Mouse (Mus musculus) layer of hippocampus, adult 2 months (tissue): Measurements from ENCODE around the gene Dmgdh. TPM values are rescaled to one million over a fixed set of nuclear protein-coding genes. Genes with fewer than 3 reads are reported as not detected.

Experiments
- DNase-seq, 2 experiments: peaks; one replicate each; pipeline ENCODE4 v3.0.0; 2022; ENCODE audit warnings: low spot score in 2 of 2
- H3K27ac ChIP-seq: fragments of 200-600 bp; 2 replicates; pipeline ENCODE4 v1.8.1; 2022
- H3K4me3 ChIP-seq: fragments of 200-600 bp; 2 replicates; pipeline ENCODE4 v1.8.1; 2022; ENCODE audit warnings: mild to moderate bottlenecking
- CTCF ChIP-seq: fragments of 200-600 bp; conservative IDR thresholded peaks from 2 replicates; pipeline ENCODE4 v1.8.1; 2022; ENCODE audit warnings: antibody characterized with exemption, mild to moderate bottlenecking, moderate library complexity
- total RNA-seq, 2 experiments: library from RNA; stranded (reverse); gene quantifications; 2 replicates each; pipeline ENCODE4 v1.2.3; 2021

The Dmgdh gene
- total RNA-seq, 2 experiments from 2014 or later: 0.12 to 0.28 TPM

DNA sequence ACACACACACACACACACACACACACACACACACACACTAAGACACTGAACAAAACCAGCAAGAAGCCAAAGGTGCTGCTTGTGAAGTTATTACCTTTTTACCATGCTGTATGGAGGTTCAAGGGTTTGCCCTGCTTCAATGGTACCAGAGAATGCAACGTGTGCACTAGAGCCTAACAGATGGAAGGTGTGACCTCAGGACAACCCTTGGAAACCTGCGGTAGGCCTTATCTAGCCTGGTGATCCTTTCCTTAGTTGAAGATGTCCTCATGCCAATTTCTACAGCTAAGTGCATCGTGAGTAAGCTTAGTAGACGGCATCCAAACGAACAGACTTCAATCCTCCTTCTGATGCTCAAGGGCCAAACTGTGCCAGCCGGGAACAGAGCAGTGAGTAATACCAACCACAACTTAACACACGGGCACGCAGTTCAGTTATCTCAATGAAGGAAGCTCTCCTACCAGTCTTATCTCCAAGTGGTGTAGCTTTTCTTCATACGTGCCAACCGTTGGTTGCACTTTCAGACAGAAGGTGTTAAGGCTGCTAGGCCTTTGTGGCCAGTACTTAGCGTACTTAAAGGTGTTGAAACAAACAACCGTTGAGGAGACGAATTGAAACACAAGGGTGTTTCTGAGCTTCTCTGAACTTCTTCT lies 90.2 kb downstream of the Dmgdh start:
- H3K27ac ChIP-seq: no peak overlapping the region
- no peak for DNase-seq
- no peak for TF ChIP-seq CTCF
- no peak overlapping the region for H3K4me3 ChIP-seq

DNA sequence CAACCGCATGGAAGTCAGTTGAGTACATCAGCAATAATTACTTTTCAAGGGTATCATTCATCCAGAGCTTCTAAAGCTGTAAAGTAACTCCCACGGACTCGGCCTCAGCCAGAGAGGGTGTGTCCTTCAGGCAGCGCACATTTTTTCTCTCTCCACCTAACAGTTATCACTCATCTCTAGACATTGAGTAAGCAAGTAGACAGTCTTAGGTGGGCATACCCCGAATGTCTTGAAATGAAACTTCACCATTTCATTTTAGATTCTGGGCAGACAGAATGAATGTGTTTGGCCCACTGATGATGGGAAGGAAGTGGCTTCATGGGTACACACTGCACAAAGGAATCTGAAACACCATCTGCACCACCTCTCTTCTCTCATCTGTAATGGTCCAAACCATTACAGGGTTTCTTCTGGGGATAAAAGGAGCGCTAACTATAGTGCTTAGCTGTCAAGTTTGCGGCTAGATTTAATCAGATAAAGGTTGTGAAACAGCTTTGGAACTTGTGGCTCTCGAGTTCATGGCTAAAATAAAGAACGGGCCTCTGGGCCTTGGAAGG lies 96.9 kb downstream of the Dmgdh start:
- H3K4me3 ChIP-seq: peak overlapping the region; percentile 92
- peak overlapping the region; percentile 99 for H3K27ac ChIP-seq
- no peak for DNase-seq
- no peak for TF ChIP-seq CTCF

DNA sequence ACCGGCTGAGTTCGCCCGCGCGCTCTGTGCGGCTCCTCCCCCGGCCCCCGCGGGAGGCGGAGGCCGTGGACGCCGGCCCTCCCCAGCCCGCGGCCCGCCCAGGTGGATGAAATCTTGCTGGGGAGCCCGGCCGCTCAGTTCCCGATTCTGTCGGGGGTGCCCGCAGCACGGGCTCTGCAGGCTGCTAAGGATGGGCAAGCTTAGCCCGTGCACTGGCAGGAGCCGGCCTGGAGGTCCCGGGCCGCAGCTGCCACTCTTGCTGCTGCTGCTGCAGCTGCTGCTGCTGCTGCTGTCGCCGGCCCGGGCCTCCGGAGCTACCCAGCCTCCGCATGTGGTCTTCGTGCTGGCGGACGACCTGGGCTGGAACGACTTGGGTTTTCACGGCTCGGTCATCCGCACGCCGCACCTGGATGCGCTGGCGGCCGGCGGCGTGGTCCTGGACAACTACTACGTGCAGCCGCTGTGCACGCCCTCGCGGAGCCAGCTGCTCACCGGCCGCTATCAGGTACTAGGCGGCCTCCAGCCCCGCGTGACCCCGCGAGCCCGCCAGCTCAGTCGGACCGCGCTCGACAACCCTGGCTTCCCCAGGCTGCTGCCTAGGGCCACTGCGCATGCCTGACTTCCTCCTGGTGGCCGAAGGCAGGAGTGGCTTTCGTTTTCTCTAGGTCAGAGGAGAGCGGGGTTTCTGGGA lies 97.5 kb downstream of the Dmgdh start, which contains the start of gene Arsb:
Gene Arsb, plus strand, starts transcription at position 43 of the 691 bp plus-strand sequence.
- peak; percentile 70 to 75 for DNase-seq
- Histone ChIP-seq H3K27ac (peak within 1 kb of the TSS; percentile 99), H3K4me3 (peak within 1 kb of the TSS; percentile 92)
- peak; percentile 84 for TF ChIP-seq CTCF

DNA sequence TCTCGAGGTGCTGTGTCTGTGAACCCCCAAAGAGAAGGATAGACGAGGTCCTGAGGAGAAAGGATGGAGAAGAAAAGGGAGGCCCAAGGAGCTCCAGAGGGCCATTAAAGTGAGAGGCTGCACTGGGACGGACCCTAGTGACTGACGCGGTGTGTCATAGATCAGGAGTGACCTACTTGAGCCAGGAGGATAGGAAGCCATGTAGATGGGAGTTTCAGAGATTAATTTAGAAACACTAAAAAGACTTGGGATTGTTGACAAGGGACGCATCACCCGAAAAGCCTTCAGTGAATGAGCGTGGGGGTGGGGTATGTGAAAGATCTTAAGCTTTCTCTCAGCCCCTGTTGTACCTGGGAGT lies 98.0 kb downstream of the Dmgdh start:
- no peak; the same call in 1 of the 2 replicates for TF ChIP-seq CTCF
- H3K27ac ChIP-seq: peak overlapping the region; percentile 99
- DNase-seq: no peak
- H3K4me3 ChIP-seq: peak overlapping the region; percentile 92

DNA sequence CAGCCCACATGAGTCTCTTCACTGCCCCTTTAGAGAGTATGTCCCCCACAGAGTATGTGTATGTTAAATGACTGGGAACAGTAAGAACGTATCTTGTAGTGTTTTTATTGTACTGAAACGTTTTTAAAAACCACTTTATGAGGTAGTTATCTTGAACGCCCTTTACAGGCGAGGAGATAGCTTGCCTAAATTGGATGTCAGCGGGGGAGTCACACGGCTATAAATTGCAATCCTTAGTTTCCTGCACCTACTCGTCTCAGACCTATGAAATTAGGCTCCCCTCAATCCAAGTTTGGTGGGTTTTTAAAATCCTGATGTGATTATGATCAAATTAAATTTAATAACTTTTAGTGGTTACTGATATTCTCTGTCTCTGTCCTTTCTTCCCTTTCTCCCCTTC lies 98.6 kb downstream of the Dmgdh start:
- Histone ChIP-seq H3K4me3 (peak overlapping the region; percentile 92), H3K27ac (peak overlapping the region; percentile 99)
- DNase-seq: no peak
- no peak for TF ChIP-seq CTCF

DNA sequence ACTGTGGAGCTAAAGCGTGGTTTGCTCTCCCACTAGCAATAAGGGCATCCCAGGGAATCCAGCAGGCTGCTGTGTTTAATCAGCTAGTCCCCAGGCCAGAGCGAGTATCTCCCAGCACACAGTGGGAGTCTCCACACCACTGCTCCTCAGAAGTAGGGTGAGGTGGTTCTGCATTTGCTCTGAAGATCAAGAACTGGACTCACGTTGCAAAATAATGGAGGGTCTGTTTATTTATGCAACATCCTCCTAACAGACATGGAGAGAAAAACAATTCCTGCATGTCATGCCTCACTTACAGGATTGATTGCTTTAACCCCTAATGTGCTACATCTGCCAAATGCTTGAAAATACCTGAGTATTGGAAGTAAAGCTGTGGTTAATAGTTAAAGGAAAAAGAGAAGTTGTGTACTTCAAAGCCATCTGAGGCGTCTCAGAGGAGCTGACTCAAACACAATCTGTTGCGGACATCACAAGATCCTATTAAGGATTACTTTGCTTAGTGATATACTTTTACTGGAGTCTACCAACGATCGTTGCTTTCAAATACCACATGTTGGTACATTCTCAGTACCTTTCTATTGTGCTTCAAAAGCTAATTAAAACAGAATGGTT lies 99.6 kb downstream of the Dmgdh start:
- no peak for DNase-seq
- H3K4me3 ChIP-seq: peak overlapping the region; percentile 45
- H3K27ac ChIP-seq: peak overlapping the region; percentile 80

DNA sequence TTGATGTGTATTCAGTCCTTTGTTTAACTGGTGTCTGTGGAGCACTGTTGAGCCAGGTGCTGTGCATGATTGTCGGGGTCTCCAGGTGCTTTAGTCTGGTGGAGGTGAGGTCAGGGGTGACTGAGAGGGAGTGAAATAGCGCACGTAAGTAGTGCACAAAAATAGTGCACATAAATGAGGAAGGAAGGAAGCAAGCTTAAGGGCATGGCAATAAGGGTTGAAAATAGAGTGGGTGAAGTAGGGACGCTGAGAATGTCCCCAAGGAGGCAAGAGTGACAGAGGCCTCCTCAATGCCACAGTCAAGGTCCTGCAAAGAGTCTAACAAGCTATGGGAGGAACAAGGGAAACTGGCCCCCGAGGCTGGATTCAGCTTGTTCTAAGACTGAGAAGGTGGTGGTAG lies 108.6 kb downstream of the Dmgdh start:
- no peak for TF ChIP-seq CTCF
- Histone ChIP-seq H3K4me3 (no peak overlapping the region), H3K27ac (peak overlapping the region; percentile 36; the same call in 1 of the 2 replicates)
- no peak for DNase-seq

More for the DNA sequence above, 99.6 kb downstream of the Dmgdh start:
- no peak for TF ChIP-seq CTCF

DNA sequence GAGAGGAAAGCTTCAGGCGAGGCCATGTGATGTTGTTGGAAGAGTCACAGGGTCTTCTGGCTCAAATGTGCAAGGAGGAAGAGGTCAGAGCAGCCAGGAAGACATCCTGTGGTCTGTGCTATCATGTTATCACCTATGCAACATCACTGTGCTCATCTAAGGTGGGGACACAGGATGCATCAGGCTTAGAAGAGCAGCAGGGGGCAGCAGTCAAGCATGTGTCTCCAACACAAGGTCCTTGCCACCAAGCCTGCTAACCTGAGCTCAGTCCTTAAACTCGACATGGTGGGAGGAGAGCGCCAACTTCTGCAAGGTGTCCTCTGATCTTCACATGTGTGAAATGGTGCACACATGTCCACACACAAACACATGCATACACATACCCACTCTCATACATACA lies 111.1 kb downstream of the Dmgdh start:
- no peak for DNase-seq
- TF ChIP-seq CTCF: peak; percentile 68
- H3K27ac ChIP-seq: peak overlapping the region; percentile 86
- H3K4me3 ChIP-seq: no peak overlapping the region

DNA sequence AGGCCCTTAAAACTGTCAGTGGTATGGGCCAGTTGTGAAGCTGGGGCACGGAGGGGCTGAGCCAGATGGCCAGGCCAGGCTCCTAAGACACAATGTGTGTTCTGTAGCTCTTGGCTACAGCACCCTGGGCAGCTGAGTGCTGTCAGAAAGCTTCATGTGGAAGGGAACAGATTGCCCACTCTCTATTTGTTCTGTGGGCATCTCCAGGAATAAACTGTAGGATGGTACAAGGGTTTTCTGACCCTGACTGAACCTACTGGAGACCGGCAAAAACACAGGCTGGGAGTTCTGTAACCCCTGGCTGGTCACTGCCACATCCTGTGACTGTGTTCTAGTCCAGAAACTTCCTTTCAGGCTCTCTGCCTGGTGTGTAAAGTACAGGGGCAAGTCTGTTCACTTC lies 111.8 kb downstream of the Dmgdh start:
- TF ChIP-seq CTCF: no peak
- no peak for DNase-seq
- peak overlapping the region; percentile 86 for H3K27ac ChIP-seq
- H3K4me3 ChIP-seq: no peak overlapping the region

DNA sequence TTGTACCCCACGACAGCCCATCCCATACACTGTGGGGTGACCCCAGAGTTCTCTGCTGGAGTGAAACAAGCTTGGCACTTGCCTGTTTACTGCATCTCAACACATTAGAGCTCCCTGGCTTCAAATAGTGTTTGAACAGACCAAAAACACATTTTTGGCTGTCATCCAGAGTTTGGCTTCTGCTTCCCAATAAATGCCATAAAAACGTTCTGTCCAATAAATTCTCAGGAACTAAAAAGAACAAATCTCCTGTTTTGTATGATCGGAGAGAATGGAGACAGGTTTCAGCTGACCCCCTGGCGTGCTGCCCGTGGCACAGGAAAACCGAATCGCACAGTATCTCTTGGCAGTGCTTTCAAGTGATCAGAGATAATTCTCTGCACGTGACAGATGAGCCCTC lies 113.4 kb downstream of the Dmgdh start:
- no peak overlapping the region for H3K4me3 ChIP-seq
- peak overlapping the region; percentile 86 for H3K27ac ChIP-seq
- DNase-seq: peak; percentile 68 to 71
- no peak for TF ChIP-seq CTCF

DNA sequence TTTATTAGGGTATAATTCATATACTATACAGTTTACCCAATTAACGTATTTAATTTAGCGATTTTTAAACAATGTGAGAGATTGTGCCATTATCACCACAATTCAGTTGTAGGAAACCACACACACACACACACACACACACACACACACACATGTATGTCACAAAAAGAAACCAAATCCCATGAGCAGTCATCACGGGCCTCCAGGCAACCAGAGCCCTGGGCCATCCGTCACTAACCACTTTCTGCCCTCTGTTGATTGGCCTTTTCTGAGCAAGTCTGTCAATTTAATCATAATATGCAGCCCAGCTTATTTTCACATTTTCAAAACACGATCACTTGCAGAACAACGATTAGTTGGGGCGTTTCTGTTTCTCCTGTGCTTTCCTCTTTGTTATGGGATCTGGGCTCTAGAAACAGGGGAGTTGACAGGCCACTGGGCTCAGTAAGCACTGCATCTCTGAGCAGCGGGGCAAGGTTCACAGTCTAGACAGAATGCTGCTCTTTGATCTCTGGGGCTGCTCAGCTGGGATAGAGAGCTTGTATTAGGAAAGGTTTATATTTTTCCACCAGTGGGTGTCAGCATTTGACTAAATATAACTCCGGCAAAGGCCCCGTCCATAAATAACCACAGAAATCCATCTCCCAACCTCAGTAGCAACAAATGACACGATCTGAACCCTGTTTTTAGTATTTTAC lies 118.9 kb downstream of the Dmgdh start:
- H3K4me3 ChIP-seq: no peak overlapping the region
- DNase-seq: peak; percentile 61 to 64
- peak overlapping the region; percentile 39 for H3K27ac ChIP-seq
- peak; percentile 77 for TF ChIP-seq CTCF

DNA sequence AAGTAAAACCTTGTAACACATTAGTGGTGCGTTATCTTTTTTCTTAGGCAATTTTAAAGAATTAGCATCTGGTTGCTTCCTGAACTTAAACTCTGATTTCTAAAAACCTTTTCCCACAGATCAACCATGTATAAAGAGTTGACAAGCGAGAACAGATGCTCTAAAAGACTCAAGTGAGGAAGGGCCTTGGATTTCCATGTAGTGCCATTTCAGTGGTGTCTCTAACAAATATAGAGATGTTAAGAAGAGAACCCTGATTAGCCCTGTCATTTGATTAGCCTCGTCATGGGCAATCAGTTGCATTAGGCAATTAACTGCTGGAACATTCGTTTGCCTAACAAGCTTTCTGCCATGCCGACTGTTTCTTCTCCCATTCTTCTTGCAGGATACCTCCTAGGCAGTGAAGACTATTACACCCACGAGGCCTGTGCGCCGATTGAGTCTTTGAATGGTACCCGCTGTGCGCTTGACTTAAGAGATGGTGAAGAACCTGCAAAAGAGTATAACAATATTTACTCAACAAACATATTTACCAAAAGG lies 119.5 kb downstream of the Dmgdh start:
- DNase-seq: no peak
- H3K27ac ChIP-seq: peak overlapping the region; percentile 39
- TF ChIP-seq CTCF: no peak
- no peak overlapping the region for H3K4me3 ChIP-seq
